Mouse (Mus musculus): ENCODE data around the gene Ctnna3. TPM values are rescaled to one million over a fixed set of nuclear protein-coding genes. Genes with fewer than 3 reads are reported as not detected.

The Ctnna3 gene
- polyA plus RNA-seq, 1 experiment, result not detected

DNA sequence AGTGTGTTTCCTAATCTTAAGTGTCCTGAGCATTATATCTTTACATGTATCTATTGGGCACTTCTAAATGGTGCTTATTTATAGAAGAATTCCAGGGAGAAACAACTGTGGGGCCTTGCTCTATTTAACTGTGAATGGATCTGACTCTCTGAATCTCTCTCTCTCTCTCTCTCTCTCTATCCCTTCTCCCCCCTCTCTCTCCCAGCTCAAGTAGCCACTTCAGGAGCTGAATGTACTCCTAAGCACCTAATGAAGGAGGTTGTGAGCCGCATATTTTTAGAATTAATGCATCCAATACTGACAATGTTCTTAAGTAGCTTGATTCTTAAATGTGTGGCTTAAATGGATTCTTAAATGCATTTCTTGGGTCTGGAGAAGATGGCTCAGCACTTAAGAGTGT lies 521.6 kb downstream of the Ctnna3 start:
- H3K4me1 ChIP-seq (ENCODE audit: control insufficient read depth, insufficient read depth, insufficient read length, low read length), result no peaks in the 10 kb centered on the region
- no peak overlapping the region for H3K4me3 ChIP-seq (ENCODE audit: insufficient read depth, low read depth, low read length)

DNA sequence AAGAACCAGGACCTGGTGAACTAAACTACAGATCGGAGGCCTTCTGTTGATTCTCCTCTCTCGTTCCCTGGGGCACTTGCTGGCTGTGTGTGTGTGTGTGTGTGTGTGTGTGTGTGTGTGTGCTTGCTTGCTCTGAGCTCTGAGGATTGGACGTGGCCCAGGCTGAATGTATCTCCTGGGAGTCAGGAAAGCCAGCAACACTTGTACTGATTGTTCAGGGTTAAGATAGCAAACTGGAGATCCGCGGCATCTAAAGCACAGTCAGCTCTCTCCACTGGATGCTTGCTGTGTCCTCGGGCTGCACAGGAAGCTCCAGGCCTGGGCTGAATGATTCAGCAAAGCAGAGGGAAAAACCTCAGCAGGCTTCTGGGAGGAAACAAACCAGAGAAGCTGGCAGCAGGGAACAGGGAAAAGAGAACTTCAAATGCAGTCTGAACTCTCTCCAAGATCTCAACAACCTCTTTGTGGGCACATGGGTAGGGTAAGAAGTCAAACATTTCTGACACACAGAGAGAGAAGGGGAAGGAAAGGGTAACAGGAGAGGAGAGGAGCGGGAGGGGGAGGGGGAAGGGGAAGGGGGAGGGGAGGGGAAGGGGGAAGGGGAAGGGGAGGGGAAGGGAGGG lies 524.5 kb downstream of the Ctnna3 start:
- H3K4me1 ChIP-seq (ENCODE audit: control insufficient read depth, insufficient read depth, insufficient read length, low read length), result no peaks in the 10 kb centered on the region
- peak overlapping the region; percentile 59 for H3K27ac ChIP-seq (replicated peaks; ENCODE audit: low read depth, low read length)
- H3K4me3 ChIP-seq (ENCODE audit: insufficient read depth, low read depth, low read length), result no peak overlapping the region

More for the DNA sequence above, 521.6 kb downstream of the Ctnna3 start:
- no peak overlapping the region for H3K27ac ChIP-seq (replicated peaks; ENCODE audit: low read depth, low read length)

- Histone ChIP-seq H3K4me1 (ENCODE audit: control insufficient read depth, insufficient read depth, insufficient read length, low read length) (no peaks in the 10 kb centered on the region), H3K4me3 (ENCODE audit: insufficient read depth, low read depth, low read length) (no peak overlapping the region), H3K27ac (replicated peaks; ENCODE audit: low read depth, low read length) (no peak overlapping the region)
Measured at GRCm38 (mm10) chr10:63972300-63972699, 542.4 kb downstream of the Ctnna3 start.

DNA sequence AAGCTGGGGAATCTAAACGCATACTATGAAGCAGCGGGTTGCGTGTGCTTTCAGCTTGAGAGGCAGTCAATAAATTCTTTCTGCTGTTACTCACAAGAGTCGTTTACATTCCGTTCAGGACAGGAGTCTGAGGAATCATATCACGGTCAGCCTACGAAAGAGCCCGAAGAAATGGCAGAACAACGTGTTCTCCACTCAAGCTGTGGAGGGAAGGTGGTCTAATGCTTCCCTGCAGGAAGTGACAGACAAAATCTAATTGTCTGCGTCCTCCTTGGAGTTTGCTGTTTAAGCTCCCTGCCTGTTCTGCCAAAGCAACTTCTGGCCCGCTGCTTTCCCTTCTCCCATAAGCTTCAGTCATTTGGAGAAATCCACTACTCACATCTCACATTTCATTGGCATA lies 548.2 kb downstream of the Ctnna3 start:
- Histone ChIP-seq H3K27ac (replicated peaks; ENCODE audit: low read depth, low read length) (no peak overlapping the region), H3K4me3 (ENCODE audit: insufficient read depth, low read depth, low read length) (no peak overlapping the region)

GRCm38 (mm10) chr10:63978535-63978934 lies 548.6 kb downstream of the Ctnna3 start:
- no peak overlapping the region for H3K27ac ChIP-seq (replicated peaks; ENCODE audit: low read depth, low read length)
- no peak overlapping the region for H3K4me3 ChIP-seq (ENCODE audit: insufficient read depth, low read depth, low read length)
- no peaks in the 10 kb centered on the region for H3K4me1 ChIP-seq (ENCODE audit: control insufficient read depth, insufficient read depth, insufficient read length, low read length)

More for the DNA sequence above, 548.2 kb downstream of the Ctnna3 start:
- no peaks in the 10 kb centered on the region for H3K4me1 ChIP-seq (ENCODE audit: control insufficient read depth, insufficient read depth, insufficient read length, low read length)

GRCm38 (mm10) chr10:63978969-63979368 lies 549.1 kb downstream of the Ctnna3 start:
- H3K4me1 ChIP-seq (ENCODE audit: control insufficient read depth, insufficient read depth, insufficient read length, low read length), result no peaks in the 10 kb centered on the region
- no peak overlapping the region for H3K4me3 ChIP-seq (ENCODE audit: insufficient read depth, low read depth, low read length)
- no peak overlapping the region for H3K27ac ChIP-seq (replicated peaks; ENCODE audit: low read depth, low read length)

DNA sequence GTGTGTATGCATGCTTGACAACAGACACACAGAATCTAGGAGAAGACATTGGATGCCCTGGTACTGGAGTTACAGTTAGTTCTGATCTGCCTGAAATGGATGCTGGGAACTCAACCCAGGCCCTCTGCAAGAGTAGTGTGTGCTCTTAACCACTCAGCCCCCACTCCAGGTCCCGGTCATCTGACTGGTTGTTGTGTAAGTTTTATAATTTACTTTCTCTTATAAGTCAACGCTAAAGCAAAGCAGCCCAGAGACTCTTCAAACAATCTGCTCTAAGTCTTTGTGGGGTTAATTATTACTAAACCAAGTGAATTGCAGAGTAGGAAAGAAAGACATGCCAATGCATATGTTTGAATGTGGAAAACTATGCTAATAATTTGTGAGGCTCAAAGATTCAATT lies 549.5 kb downstream of the Ctnna3 start:
- H3K4me3 ChIP-seq (ENCODE audit: insufficient read depth, low read depth, low read length), result no peak overlapping the region
- H3K27ac ChIP-seq (replicated peaks; ENCODE audit: low read depth, low read length), result no peak overlapping the region
- H3K4me1 ChIP-seq (ENCODE audit: control insufficient read depth, insufficient read depth, insufficient read length, low read length), result no peaks in the 10 kb centered on the region

GRCm38 (mm10) chr10:63985576-63985975 lies 555.7 kb downstream of the Ctnna3 start:
- Histone ChIP-seq H3K4me3 (ENCODE audit: insufficient read depth, low read depth, low read length) (no peak overlapping the region), H3K4me1 (ENCODE audit: control insufficient read depth, insufficient read depth, insufficient read length, low read length) (no peaks in the 10 kb centered on the region), H3K27ac (replicated peaks; ENCODE audit: low read depth, low read length) (no peak overlapping the region)

GRCm38 (mm10) chr10:63994251-63994650 lies 564.4 kb downstream of the Ctnna3 start:
- no peak overlapping the region for H3K27ac ChIP-seq (replicated peaks; ENCODE audit: low read depth, low read length)
- H3K4me1 ChIP-seq (ENCODE audit: control insufficient read depth, insufficient read depth, insufficient read length, low read length), result no peaks in the 10 kb centered on the region
- no peak overlapping the region for H3K4me3 ChIP-seq (ENCODE audit: insufficient read depth, low read depth, low read length)

- H3K4me3 ChIP-seq (ENCODE audit: insufficient read depth, low read depth, low read length), result no peak overlapping the region
- H3K27ac ChIP-seq (replicated peaks; ENCODE audit: low read depth, low read length), result no peak overlapping the region
- H3K4me1 ChIP-seq (ENCODE audit: control insufficient read depth, insufficient read depth, insufficient read length, low read length), result no peaks in the 10 kb centered on the region
Measured at GRCm38 (mm10) chr10:64001531-64001930, 571.6 kb downstream of the Ctnna3 start.

DNA sequence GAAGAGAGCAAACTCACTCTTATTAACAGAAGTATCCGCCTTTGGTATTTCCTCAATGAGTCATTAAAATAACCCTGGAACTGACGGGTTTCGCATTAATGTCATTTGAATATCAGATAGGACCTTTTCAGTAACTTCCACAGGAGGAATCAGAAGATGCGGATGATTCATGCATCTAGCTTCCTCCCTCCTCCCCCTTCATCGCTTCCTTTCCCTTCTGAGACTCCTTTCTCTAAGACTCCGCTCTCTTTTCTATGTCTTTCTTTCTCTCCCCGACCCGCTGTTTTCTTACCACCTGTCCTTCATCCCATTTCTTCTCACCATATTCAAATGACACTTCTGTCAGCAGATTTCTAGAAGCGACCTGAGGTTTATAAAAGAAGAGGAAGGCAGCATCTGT lies 572.1 kb downstream of the Ctnna3 start:
- no peak overlapping the region for H3K27ac ChIP-seq (replicated peaks; ENCODE audit: low read depth, low read length)
- no peak overlapping the region for H3K4me3 ChIP-seq (ENCODE audit: insufficient read depth, low read depth, low read length)
- H3K4me1 ChIP-seq (ENCODE audit: control insufficient read depth, insufficient read depth, insufficient read length, low read length), result no peaks in the 10 kb centered on the region

- no peak overlapping the region for H3K27ac ChIP-seq (replicated peaks; ENCODE audit: low read depth, low read length)
Measured at GRCm38 (mm10) chr10:64020347-64020746, 590.4 kb downstream of the Ctnna3 start.

GRCm38 (mm10) chr10:64023340-64023739 lies 593.4 kb downstream of the Ctnna3 start:
- Histone ChIP-seq H3K4me1 (ENCODE audit: control insufficient read depth, insufficient read depth, insufficient read length, low read length) (no peaks in the 10 kb centered on the region), H3K4me3 (ENCODE audit: insufficient read depth, low read depth, low read length) (no peak overlapping the region), H3K27ac (replicated peaks; ENCODE audit: low read depth, low read length) (no peak overlapping the region)

More at GRCm38 (mm10) chr10:64020347-64020746, 590.4 kb downstream of the Ctnna3 start:
- Histone ChIP-seq H3K4me3 (ENCODE audit: insufficient read depth, low read depth, low read length) (no peak overlapping the region), H3K4me1 (ENCODE audit: control insufficient read depth, insufficient read depth, insufficient read length, low read length) (no peaks in the 10 kb centered on the region)

DNA sequence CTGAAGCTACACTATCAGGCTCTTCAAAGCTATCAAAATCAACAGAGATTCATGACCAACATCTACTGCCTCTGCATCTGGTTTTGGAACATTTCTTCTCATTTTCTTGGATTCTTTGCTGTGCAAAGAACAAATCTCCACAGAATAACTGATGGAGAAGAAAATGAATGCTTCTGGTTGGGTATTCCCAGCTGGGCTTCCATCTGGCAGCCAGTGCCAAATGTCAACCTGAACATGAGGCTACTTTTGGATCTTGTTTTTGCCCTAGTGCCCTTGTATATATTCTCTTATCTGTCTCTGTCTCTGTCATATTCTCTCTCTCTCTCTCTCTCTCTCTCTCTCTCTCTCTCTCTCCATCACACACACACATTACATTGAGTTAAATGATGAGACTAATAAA lies 601.0 kb downstream of the Ctnna3 start:
- H3K27ac ChIP-seq (replicated peaks; ENCODE audit: low read depth, low read length), result no peak overlapping the region
- no peak overlapping the region for H3K4me3 ChIP-seq (ENCODE audit: insufficient read depth, low read depth, low read length)
- H3K4me1 ChIP-seq (ENCODE audit: control insufficient read depth, insufficient read depth, insufficient read length, low read length), result no peaks in the 10 kb centered on the region

DNA sequence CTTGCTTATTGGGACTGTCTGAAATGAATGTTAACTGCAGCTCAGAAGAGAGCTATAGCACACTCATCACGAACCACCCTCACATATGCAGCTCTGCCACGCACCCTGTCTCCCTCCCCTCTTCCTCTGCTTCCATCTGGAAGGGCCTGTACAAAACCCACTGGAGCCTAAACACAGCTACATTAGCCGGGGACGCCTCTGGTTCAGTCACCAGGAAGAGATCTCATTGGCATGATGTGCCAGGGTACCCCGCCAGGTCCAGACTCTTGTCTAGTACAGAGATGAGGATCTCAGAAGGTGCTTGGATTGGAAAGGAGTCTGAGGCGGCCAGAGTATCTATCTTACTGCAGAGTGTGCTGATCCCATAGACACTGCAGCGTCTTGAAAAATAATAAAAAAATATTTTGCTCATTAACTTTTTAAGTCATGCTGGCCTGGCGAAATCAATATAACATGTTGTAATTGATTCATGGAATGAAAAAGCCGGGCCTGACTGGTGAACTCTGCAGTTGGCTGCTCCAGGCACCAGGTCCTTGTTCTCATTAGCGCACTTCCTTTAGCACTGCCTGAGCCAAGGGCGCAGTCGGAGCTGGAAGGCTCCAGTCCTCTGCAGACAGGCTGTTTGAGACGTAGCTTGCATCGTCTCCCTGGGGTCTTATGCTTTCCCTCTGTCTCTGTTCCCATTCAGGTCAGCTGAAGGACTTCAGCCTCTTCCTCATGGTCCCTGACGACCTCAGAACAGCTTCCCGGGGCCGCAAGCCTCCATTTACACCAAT lies 610.0 kb downstream of the Ctnna3 start:
- no peaks in the 10 kb centered on the region for H3K4me1 ChIP-seq (ENCODE audit: control insufficient read depth, insufficient read depth, insufficient read length, low read length)
- H3K4me3 ChIP-seq (ENCODE audit: insufficient read depth, low read depth, low read length), result no peak overlapping the region
- no peak overlapping the region for H3K27ac ChIP-seq (replicated peaks; ENCODE audit: low read depth, low read length)

DNA sequence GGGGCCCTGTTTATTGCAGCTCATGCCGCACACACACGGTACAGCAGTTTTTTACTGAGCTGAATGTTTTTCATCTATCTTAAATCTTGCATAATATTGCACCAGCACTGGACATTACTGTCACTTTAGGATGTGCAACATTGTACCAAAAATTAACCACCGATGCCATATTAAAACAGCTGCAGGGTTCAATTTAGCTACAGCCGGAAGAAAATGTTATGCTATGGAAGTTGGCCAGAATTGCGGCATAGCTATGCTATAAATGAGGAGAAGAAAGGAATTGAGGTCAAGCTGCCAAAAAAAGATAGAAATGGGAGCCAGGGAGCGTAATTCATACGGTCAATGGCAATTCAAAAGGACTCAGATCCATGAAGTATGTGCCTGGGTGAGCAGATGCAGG lies 611.3 kb downstream of the Ctnna3 start:
- no peak overlapping the region for H3K4me3 ChIP-seq (ENCODE audit: insufficient read depth, low read depth, low read length)
- no peak overlapping the region for H3K27ac ChIP-seq (replicated peaks; ENCODE audit: low read depth, low read length)
- no peaks in the 10 kb centered on the region for H3K4me1 ChIP-seq (ENCODE audit: control insufficient read depth, insufficient read depth, insufficient read length, low read length)

All from brown adipose tissue, adult 24 weeks (tissue).